Mouse (Mus musculus): ENCODE data around the gene Lamb3. TPM values are rescaled to one million over a fixed set of nuclear protein-coding genes. Genes with fewer than 3 reads are reported as not detected.

Lamb3 gene
- polyA plus RNA-seq, 1 experiment, result not detected

DNA sequence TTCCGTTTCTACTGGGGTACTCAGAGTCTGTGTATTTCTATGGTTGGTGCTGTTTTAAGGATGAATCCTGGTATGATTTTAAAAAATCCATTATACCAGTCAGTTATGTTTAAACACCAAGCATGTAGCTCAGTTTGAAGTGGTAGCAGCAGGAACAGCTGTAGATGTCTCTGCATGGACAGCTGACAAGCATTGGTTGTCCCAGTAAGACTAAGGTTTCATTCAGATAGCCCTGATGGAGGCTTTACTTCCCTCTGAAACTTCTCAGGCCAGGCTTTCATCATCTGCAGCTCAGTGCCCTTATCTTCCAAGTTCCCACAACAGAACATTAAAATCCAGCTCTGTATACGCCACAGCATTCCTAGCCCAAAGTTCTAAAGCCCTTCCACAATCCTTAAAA is 25.2 kb downstream of the Lamb3 start:
- Histone ChIP-seq H3K27me3 (ENCODE audit: control insufficient read depth) (no peaks in the 10 kb centered on the region), H3K36me3 (ENCODE audit: control insufficient read depth) (no peaks in the 10 kb centered on the region), H3K4me1 (ENCODE audit: control insufficient read depth) (no peaks in the 10 kb centered on the region), H3K9me3 (ENCODE audit: control insufficient read depth, low read length) (no peaks in the 10 kb centered on the region), H3K4me3 (replicated peaks) (no peak overlapping the region)
- no peak for TF ChIP-seq GATA1 (IDR thresholded peaks at IDR 0.05; ENCODE audit: low read length)

GRCm38 (mm10) chr1:193234130-193234645 is 26.7 kb downstream of the Lamb3 start:
- Histone ChIP-seq H3K36me3 (ENCODE audit: control insufficient read depth) (no peaks in the 10 kb centered on the region), H3K4me1 (ENCODE audit: control insufficient read depth) (no peaks in the 10 kb centered on the region), H3K9me3 (ENCODE audit: control insufficient read depth, low read length) (no peaks in the 10 kb centered on the region), H3K4me3 (replicated peaks) (no peak overlapping the region), H3K27me3 (ENCODE audit: control insufficient read depth) (no peaks in the 10 kb centered on the region)
- TF ChIP-seq TAL1 (IDR thresholded peaks at IDR 0.05; ENCODE audit: low read length), result no peak
- TF ChIP-seq GATA1 (IDR thresholded peaks at IDR 0.05; ENCODE audit: low read length), result no peak

DNA sequence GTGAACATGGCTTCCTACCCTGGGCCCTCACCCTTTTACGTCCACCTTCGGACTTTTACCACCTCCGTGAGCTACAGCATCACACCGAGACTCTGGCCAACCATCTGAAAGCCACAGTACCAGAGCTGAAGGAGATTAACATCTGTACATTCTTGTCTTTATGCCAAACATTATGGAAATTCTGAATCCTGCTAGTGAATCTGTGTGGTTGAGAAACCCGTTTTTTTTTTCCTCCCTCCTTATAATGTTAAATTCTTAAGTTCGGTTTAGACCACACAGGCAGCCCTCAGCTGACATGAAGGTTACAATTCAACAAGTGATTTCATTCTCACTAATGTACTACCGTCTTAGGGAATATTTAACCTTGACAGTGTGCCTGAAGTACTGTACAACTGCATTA is 27.4 kb downstream of the Lamb3 start:
- no peaks in the 10 kb centered on the region for H3K9me3 ChIP-seq (ENCODE audit: control insufficient read depth, low read length)
- no peak for TF ChIP-seq TAL1 (IDR thresholded peaks at IDR 0.05; ENCODE audit: low read length)
- TF ChIP-seq GATA1 (IDR thresholded peaks at IDR 0.05; ENCODE audit: low read length), result no peak
- no peaks in the 10 kb centered on the region for H3K4me1 ChIP-seq (ENCODE audit: control insufficient read depth)
- no peaks in the 10 kb centered on the region for H3K36me3 ChIP-seq (ENCODE audit: control insufficient read depth)
- H3K27me3 ChIP-seq (ENCODE audit: control insufficient read depth), result no peaks in the 10 kb centered on the region
- no peak overlapping the region for H3K4me3 ChIP-seq (replicated peaks)

DNA sequence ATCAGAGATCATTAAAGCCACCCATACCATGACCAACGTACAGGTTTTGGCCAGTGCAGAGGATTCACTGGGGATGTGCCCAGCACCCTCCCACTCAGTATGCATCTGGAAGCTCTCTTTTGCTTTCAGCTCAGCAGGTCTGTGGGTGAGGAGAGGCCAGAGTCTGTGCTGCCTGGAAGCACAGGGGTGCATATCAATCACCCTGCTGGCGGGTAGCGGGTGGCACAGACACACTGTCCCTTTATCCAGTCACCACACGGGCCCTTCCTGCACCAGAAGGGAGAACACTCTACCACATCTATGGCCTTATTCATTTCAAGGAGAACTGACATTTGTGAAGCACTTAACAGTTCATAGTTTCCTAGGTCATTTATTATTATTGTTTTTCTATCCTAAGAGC is 30.9 kb downstream of the Lamb3 start:
- H3K36me3 ChIP-seq (ENCODE audit: control insufficient read depth), result no peaks in the 10 kb centered on the region
- H3K9me3 ChIP-seq (ENCODE audit: control insufficient read depth, low read length), result no peaks in the 10 kb centered on the region

DNA sequence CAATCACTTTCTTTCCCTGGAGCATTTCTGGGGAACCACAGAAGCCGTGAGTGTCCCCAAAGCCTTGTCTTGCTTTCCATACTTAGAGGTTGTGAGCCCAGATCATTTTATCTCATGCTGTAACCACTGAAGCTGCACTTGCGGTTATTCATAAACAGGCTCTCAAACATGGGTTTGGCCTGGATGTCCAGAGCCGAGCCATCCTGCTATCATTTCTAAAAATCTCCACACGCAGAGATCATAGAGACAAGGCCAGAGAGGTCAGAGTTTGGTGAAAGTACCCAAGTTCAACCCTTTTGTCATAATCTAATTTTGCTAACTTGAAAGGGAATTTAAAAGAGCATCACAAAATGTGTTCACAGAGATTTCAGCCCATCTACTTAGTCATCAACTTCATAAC is 33.9 kb downstream of the Lamb3 start:
- H3K4me3 ChIP-seq (replicated peaks), result no peak overlapping the region
- no peak for TF ChIP-seq GATA1 (IDR thresholded peaks at IDR 0.05; ENCODE audit: low read length)
- no peak for TF ChIP-seq TAL1 (IDR thresholded peaks at IDR 0.05; ENCODE audit: low read length)
- no peaks in the 10 kb centered on the region for H3K9me3 ChIP-seq (ENCODE audit: control insufficient read depth, low read length)
- no peaks in the 10 kb centered on the region for H3K4me1 ChIP-seq (ENCODE audit: control insufficient read depth)
- no peaks in the 10 kb centered on the region for H3K27me3 ChIP-seq (ENCODE audit: control insufficient read depth)
- no peaks in the 10 kb centered on the region for H3K36me3 ChIP-seq (ENCODE audit: control insufficient read depth)

More for the DNA sequence above, 30.9 kb downstream of the Lamb3 start:
- H3K4me3 ChIP-seq (replicated peaks), result no peak overlapping the region
- TF ChIP-seq TAL1 (IDR thresholded peaks at IDR 0.05; ENCODE audit: low read length) (no peak), GATA1 (IDR thresholded peaks at IDR 0.05; ENCODE audit: low read length) (no peak)
- H3K27me3 ChIP-seq (ENCODE audit: control insufficient read depth), result no peaks in the 10 kb centered on the region
- H3K4me1 ChIP-seq (ENCODE audit: control insufficient read depth), result no peaks in the 10 kb centered on the region

DNA sequence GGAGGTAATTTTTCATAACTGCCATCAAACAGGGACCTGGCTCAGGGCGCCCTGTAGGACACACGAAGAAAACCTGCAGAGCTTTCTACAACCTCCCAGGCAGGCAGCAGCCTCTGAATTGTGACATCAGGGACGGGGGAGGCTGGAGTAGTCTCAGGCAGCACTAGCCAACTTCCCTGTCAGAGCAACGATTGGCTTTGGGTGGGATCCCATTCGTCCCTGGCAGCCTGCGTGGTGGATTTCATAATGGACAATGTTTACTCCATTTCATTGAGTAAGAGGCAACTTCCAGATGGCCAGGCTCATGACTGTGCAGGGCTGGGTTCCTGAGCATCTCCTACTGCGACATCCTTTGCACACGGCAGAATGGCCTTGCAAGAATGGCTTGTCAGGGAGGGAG is 34.7 kb downstream of the Lamb3 start:
- no peaks in the 10 kb centered on the region for H3K27me3 ChIP-seq (ENCODE audit: control insufficient read depth)

DNA sequence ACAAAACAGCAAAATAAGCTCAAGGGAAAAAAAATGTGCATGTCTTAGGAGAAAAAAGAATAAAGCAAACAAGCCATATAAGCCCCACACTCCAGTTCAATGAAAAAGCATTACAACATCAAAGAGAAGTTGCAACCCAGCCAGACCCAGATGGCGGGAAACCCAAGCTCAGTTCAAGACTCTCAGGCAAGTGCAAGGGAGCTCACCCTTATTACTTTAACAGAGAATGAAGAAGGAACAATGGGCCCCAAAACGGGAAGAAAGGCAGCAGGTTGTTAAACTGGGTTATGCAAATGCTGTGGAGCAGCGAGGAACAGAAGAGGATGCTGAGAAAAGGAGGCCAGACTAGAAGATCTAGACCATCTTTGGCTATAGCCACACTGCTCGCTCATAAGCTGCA is 35.4 kb downstream of the Lamb3 start:
- no peaks in the 10 kb centered on the region for H3K36me3 ChIP-seq (ENCODE audit: control insufficient read depth)
- TF ChIP-seq GATA1 (IDR thresholded peaks at IDR 0.05; ENCODE audit: low read length) (no peak), TAL1 (IDR thresholded peaks at IDR 0.05; ENCODE audit: low read length) (no peak)
- no peaks in the 10 kb centered on the region for H3K4me1 ChIP-seq (ENCODE audit: control insufficient read depth)
- no peak overlapping the region for H3K4me3 ChIP-seq (replicated peaks)
- H3K9me3 ChIP-seq (ENCODE audit: control insufficient read depth, low read length), result no peaks in the 10 kb centered on the region
- no peaks in the 10 kb centered on the region for H3K27me3 ChIP-seq (ENCODE audit: control insufficient read depth)

More for the DNA sequence above, 34.7 kb downstream of the Lamb3 start:
- H3K9me3 ChIP-seq (ENCODE audit: control insufficient read depth, low read length), result no peaks in the 10 kb centered on the region
- no peaks in the 10 kb centered on the region for H3K4me1 ChIP-seq (ENCODE audit: control insufficient read depth)
- no peak overlapping the region for H3K4me3 ChIP-seq (replicated peaks)
- no peaks in the 10 kb centered on the region for H3K36me3 ChIP-seq (ENCODE audit: control insufficient read depth)
- TF ChIP-seq TAL1 (IDR thresholded peaks at IDR 0.05; ENCODE audit: low read length), result no peak
- TF ChIP-seq GATA1 (IDR thresholded peaks at IDR 0.05; ENCODE audit: low read length), result no peak

DNA sequence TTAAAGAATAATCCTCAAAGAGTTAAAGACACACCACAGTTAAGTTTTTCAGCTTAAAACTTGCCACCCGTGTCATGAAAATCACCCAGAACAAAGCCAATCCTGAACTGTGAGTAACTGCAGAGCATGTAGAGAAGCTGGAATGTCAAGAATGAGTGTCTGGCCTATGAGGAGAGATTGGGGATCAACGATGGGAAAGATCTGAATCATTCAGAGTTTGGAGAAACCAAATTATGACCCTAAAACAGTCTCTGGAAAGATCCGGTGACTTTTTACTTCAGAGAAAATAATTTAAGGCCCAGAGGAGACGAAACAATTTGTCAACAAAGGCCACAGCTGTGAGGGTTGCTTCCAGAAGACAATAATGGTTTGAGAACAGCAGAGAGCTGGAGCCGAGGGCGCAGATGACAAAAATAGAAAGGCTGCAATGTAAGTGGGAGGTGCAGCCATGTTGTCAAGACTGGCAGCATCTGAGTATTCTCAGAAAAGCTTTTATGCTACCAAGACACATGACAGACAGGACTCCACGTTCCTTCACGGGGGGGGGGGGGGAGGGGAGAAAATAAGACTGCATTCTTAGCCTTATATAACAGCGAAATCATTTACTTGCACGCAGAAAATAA is 36.2 kb downstream of the Lamb3 start:
- Histone ChIP-seq H3K4me3 (replicated peaks) (no peak overlapping the region), H3K36me3 (ENCODE audit: control insufficient read depth) (no peaks in the 10 kb centered on the region), H3K4me1 (ENCODE audit: control insufficient read depth) (no peaks in the 10 kb centered on the region), H3K9me3 (ENCODE audit: control insufficient read depth, low read length) (no peaks in the 10 kb centered on the region), H3K27me3 (ENCODE audit: control insufficient read depth) (no peaks in the 10 kb centered on the region)
- no peak for TF ChIP-seq TAL1 (IDR thresholded peaks at IDR 0.05; ENCODE audit: low read length)
- TF ChIP-seq GATA1 (IDR thresholded peaks at IDR 0.05; ENCODE audit: low read length), result no peak

GRCm38 (mm10) chr1:193244235-193244634 is 36.7 kb downstream of the Lamb3 start:
- no peak for TF ChIP-seq GATA1 (IDR thresholded peaks at IDR 0.05; ENCODE audit: low read length)
- no peak for TF ChIP-seq TAL1 (IDR thresholded peaks at IDR 0.05; ENCODE audit: low read length)
- H3K9me3 ChIP-seq (ENCODE audit: control insufficient read depth, low read length), result no peaks in the 10 kb centered on the region
- no peaks in the 10 kb centered on the region for H3K4me1 ChIP-seq (ENCODE audit: control insufficient read depth)
- no peak overlapping the region for H3K4me3 ChIP-seq (replicated peaks)
- H3K36me3 ChIP-seq (ENCODE audit: control insufficient read depth), result no peaks in the 10 kb centered on the region
- no peaks in the 10 kb centered on the region for H3K27me3 ChIP-seq (ENCODE audit: control insufficient read depth)

- no peaks in the 10 kb centered on the region for H3K4me1 ChIP-seq (ENCODE audit: control insufficient read depth)
- H3K4me3 ChIP-seq (replicated peaks), result no peak overlapping the region
- TF ChIP-seq TAL1 (IDR thresholded peaks at IDR 0.05; ENCODE audit: low read length) (no peak), GATA1 (IDR thresholded peaks at IDR 0.05; ENCODE audit: low read length) (no peak)
- H3K9me3 ChIP-seq (ENCODE audit: control insufficient read depth, low read length), result no peaks in the 10 kb centered on the region
- no peaks in the 10 kb centered on the region for H3K36me3 ChIP-seq (ENCODE audit: control insufficient read depth)
- H3K27me3 ChIP-seq (ENCODE audit: control insufficient read depth), result no peaks in the 10 kb centered on the region
Measured at GRCm38 (mm10) chr1:193250026-193250425, 42.5 kb downstream of the Lamb3 start.

All from erythroblast, embryonic 14.5 days (primary cell).